Mouse (Mus musculus) lung, adult 18-20 months (tissue): ENCODE measurements around the gene Slc22a3.

Source experiments
- DNase-seq, 2 experiments: peaks; one replicate each; pipeline ENCODE4 v3.0.0; 2022; ENCODE audit warnings: mixed read lengths in 2 of 2

The Slc22a3 gene

DNA sequence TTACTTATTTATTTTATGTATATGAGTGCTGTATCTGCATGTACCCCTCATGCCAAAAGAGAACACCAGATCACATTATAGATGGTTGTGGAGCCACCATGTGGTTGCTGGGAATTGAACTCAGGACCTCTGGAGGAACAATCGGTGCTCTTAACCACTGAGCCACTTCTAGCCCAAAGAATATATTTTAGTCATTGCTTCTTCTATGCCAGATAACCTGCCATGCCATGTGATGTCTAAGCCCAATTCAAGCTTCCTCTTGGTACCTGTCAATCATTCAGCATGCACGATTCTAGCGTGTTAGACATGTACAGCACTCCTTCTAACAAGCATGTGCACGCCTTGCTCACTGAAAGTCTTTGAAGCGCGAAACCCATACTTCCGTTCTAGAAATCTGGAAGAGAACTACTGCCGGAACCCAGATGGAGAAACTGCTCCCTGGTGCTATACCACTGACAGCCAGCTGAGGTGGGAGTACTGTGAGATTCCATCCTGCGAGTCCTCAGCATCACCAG lies 111.3 kb downstream of the Slc22a3 start:
- DNase-seq: no peak

DNA sequence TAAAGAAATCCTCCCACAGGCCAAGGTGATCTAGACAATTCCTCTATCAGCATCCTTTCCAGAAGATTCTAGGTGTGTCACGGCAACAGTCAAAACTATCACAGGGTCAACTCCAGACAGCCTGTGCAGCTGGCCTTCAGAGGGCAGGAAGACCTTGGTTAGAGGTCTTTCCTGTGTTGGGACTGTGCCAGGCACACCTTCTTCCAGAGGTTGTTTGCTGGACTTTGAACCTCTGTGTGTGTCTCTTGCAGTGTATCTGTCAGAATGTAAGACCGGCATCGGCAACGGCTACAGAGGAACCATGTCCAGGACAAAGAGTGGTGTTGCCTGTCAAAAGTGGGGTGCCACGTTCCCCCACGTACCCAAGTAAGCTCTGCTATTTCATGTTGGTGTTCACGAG lies 119.3 kb downstream of the Slc22a3 start:
- DNase-seq: no peak

DNA sequence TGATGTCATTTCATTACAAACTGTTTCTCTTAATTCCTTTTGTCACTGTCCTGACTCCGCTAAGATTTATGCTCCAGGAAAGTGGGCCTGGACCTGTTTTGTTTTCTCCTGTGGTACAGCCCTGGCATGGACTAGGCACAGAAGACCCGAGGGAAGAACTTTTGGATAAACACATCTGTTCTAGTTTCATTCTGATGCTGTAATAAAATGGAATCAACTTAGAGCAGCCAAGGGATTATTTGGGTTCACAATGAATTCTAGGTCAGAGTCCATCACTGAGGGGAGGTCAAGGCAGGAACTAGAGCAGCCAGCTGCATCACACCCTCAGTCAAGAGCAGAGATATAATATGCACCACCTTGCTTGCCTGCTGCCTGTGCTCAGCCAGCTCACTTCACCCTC lies 119.7 kb downstream of the Slc22a3 start:
- no peak for DNase-seq

DNA sequence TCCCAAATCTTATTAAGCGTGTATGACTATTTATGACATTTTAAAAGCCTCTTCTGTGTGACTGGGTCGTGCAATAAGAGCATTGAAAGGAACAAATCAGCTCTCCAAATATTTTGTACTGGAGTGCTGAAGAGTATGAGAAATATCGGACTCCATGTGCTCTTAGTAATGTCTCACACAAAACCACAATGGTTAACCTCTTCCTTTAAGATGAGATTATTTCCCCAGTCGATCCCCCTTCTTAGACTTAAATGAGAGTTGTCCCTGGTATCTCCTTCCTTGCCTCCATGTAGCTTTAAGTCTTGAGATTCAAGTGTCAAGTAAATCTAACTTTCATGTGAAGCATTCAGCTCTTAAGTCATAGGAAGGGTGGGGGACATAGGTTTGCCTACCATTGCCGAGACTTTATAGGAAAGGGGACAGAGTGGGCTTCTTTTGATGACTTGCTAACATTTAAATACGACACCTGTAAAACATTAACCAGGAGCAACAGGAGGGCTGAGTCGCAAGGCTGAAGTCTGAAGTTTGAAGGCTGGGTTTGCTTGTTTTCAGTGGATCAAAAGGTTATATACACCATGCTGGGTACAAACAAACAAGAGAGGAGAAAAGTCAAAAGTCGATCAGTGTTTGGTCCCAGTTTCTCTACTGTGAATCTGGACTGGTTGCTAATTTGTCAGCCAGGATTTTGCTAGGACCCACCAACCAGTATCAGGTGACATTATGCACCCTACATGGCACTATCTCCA lies 122.3 kb downstream of the Slc22a3 start:
- no peak for DNase-seq

DNA sequence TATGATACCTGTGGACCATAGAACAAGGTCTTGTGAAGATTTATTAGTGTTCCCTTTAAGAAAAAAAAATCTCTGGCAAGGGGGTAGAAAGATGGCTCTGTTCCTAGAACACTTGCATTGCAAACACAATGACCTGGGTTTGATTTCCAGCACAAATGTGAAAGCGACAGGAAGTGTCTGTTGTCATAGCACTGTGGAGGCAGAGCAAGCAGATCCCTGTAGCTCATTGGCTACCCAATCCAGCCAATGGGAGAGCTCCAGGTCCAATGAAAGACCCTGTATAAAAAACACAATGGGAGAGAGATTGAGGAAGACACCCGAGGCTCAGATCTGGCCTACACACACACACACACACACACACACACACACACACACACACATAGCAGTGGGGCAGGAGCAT lies 125.0 kb downstream of the Slc22a3 start:
- no peak for DNase-seq

DNA sequence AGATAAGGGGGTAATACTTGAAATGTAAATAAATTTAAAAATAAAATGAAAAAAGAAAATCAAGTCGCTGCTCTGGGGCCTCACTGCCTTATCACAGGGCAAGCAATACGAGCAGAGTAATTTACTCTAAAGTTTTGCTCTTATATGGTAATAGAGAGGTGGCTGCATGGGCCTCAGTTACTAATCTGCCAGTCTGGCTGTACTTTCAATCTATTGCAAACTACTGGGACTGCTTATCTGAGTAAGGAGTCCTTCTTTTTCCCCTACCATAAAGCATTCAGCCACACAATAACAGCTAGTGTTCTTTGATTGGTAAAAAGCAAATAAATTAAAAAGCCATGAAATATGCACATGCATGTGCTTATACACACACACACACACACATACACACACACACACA lies 125.9 kb downstream of the Slc22a3 start:
- DNase-seq: no peak

DNA sequence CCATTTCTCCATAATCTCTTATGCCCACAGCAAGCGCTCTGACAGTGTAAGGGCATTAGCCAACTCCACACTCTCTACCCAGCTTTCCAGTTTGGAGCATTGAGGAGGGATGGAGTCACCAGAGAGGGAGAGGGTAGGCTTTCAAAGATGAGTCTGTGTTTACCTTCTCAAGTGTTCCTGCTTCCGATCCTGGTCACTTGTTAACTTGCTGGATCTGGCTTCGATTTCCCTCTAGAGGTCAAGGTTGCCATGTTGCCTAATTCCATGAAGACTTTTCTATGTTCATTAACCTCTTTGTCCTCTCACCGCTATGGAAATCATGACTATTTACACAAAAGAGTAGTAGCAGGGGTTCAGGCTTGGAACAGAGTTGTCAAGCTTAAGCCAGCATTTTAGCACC lies 127.2 kb downstream of the Slc22a3 start:
- no peak for DNase-seq

DNA sequence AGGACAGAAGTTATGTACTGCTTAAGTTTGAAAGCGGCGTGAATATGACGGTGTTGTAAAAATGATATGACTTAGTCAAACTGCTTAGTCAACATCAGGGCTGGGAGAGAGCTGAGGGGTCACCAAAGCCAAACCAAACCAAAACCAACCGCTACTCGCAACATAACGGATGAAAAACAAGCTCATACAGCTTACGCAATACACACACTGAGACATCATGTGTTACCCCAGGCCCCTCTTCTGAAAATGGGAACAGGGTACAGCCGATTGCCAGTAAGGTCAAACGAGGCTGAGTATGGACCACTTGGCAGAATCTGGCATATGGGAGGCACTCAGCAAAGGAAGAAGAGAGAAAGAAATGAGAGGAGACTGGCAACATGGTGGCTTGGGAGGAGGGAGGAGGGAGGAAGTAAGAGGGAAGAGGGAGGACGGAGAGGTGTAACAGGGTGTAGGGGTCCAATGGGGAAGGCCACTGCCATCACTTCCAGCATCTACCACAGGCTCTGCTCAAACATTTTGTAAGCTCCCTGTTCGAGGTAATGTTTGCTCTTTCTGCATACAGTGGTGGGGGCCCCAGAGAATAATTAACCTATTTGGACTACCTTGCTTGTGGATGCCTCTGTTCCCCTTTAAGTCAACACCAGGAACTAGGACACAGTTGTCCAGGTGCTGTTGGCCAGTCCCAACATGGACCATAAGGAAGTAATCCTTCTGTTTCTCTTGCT lies 129.4 kb downstream of the Slc22a3 start, which contains the start of gene Plg:
Gene Plg, plus strand, starts transcription at position 628 of the 725 bp plus-strand sequence.
- DNase-seq: no peak

DNA sequence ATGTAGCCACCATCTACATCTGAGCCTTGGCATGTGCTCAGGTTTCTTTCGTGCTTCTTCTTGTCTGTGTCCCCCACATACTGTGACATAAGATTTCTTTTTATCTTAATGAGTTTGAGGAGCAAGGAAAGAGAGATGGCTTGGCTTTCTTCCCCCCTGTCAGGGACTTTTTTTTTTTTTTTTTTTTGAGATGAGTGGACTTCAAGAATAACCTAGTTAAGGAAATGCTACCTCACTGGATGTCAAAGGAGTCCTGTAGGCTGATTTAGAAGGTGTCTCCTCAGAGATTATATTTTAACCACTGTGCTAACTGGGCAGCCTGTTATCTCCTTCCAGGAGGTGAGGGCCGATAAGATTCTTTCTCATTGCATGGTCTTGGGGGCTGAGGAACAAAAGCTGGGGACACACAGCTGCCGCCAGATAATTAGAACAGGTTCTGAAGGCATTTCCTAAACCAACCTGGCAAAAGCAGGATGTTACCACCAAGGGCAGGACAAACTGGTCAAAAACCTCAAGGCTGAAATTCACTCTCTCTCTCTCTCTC lies 133.8 kb downstream of the Slc22a3 start:
- no peak for DNase-seq

DNA sequence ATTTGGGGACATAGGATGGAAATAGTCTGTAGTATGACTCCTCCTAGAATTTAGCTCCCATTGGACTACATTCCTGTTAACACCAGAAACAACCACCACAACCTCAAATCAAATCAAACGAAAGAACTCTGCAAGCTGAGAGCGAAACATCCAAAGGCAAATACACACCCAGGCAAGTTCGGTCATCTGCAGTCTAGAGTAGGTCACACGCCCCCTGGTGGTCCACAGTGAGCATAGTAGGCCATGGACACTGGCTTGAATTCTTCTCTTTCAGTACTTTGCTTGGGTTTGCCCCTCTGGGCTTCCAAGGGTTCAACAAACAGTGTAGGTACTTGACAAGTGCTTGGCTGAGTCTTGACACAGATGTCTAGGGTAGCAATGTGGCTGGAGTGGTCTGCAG lies 135.5 kb downstream of the Slc22a3 start:
- peak; percentile 60 to 64 for DNase-seq

DNA sequence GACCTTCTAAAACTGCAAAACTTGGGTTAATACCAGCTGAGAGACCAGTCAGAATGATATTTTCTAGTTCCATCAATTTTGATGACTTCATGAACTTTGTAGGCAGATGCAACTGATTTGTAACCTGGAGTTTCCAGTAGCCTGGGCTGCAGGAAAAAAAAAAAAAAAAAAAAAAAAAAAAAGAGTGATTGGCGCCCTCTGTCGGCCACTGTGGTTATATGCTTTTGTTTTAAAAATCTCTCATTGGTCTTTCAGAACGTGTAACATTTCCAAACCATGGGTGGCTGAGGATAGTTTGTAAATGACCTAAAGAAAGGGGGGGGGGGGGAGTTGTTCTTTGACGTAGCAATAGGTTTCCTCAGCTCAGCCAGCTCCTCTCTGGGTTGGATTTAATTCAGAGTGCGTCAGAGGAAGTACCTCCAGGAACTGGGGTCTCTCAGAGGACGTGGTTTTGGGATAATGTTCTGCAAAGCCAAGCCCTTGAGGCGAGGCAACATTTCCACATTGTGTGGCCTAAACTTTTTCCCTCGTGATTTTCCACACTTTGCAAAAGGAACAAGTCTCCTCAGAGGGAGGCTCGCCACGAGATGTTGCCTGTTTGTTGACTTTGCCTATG lies 136.1 kb downstream of the Slc22a3 start:
- DNase-seq: no peak

DNA sequence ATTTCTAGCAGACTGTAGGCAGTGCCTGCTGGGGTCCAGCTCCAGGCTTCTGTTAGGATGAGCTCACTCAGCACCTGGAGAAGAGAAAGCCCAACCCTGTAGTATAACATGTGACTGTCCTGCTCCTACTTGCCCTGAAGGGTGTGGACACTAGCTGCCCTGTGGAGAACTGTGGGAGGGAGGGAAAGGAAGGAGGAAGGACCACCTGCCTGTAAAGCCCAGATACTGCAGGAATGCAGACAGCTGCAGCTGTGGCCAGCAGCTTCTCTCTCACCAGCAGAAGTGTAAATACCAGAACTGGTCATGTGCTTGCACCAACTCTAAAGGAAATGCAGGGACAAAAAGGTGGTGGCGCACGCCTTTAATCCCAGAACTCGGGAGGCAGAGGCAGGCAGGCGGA lies 137.2 kb downstream of the Slc22a3 start:
- no peak for DNase-seq

DNA sequence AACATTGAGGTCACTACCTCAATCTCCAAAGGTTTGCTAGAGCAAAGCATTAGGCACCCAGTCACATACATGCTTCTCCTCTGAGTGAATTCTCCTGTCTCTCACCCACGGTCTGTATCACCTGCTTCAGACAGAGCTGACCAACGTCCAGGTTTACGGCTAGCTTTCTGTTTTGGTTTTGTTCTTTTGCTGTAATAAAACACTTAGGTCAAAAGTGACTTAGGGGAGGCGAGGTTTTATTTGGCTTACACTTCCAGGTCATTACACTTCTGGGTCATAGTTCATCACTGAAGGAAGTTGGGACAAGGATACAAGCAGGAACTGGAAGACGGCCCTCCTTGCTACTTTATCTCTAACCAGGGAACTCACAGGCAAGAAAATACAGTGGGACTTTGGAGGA lies 138.1 kb downstream of the Slc22a3 start:
- no peak for DNase-seq
